Mouse (Mus musculus) CH12.LX (cell line): ENCODE results near the gene Sem1. TPM values are rescaled to one million over a fixed set of nuclear protein-coding genes. Genes with fewer than 3 reads are reported as not detected.

ENCODE experiments used
- DNase-seq: peaks from one replicate; pipeline ENCODE4 v3.0.0-alpha.2; 2013; ENCODE audit errors: extremely low read depth
- H3K27ac ChIP-seq: 2 replicates; pipeline ENCODE4 v1.5.1; 2012; ENCODE audit warnings: low read depth, mild to moderate bottlenecking, control low read depth, moderate library complexity; ENCODE audit not compliant: insufficient read depth
- H3K27me3 ChIP-seq: replicated peaks from 2 replicates; pipeline ENCODE3; 2012; ENCODE audit warnings: inconsistent platforms
- H3K36me3 ChIP-seq, 2 experiments: replicated peaks in 1 of 2; 2 replicates each; pipeline versions ENCODE3 to v1.6.1; 2012; ENCODE audit warnings: inconsistent platforms in 1 of 2, low read length in 1 of 2, mild to moderate bottlenecking in 1 of 2, mixed read lengths in 1 of 2, moderate library complexity in 1 of 2; ENCODE audit not compliant: control insufficient read depth in 1 of 2, insufficient read depth in 1 of 2
- H3K4me1 ChIP-seq, 2 experiments: 2 replicates each; pipeline ENCODE4 v1.6.1; 2012; ENCODE audit warnings: inconsistent platforms in 1 of 2, moderate library complexity in 1 of 2; ENCODE audit not compliant: insufficient read depth in 2 of 2, control insufficient read depth in 1 of 2
- H3K4me2 ChIP-seq: 2 replicates; pipeline ENCODE4 v1.6.1; 2012; ENCODE audit warnings: low read depth, mild to moderate bottlenecking, control low read depth; ENCODE audit not compliant: poor library complexity, insufficient read depth, severe bottlenecking
- H3K4me3 ChIP-seq, 3 experiments: fragments of 150-350 bp in 1 of 3; sonication (generic) in 1 of 3; replicated peaks in 1 of 3; 2 replicates each; pipeline versions ENCODE3 to v1.5.1; 2011 to 2012; ENCODE audit warnings: low read depth in 2 of 3, low read length in 2 of 3, mild to moderate bottlenecking in 2 of 3, moderate library complexity in 2 of 3, control low read depth in 1 of 3, improper control_type of control experiment in 1 of 3, inconsistent platforms in 1 of 3, mixed read lengths in 1 of 3; ENCODE audit not compliant: poor library complexity in 1 of 3
- H3K79me2 ChIP-seq: replicated peaks from 2 replicates; pipeline ENCODE4 v1.6.1; 2012; ENCODE audit warnings: mild to moderate bottlenecking, moderate library complexity; ENCODE audit not compliant: control insufficient read depth, poor library complexity, insufficient read depth, severe bottlenecking; ENCODE audit errors: extremely low read depth
- H3K9ac ChIP-seq: 2 replicates; pipeline ENCODE4 v1.6.1; 2012; ENCODE audit warnings: low read depth, mild to moderate bottlenecking, control low read depth, moderate library complexity; ENCODE audit not compliant: insufficient read depth
- H3K9me3 ChIP-seq: replicated peaks from 2 replicates; pipeline ENCODE3; 2012; ENCODE audit warnings: low read length, inconsistent platforms, mixed read lengths
- BHLHE40 ChIP-seq: IDR thresholded peaks from 2 replicates; pipeline ENCODE4 v1.6.1; 2011; ENCODE audit warnings: mild to moderate bottlenecking, low read depth, low read length, improper control_type of control experiment
- CHD1 ChIP-seq: IDR thresholded peaks from 2 replicates; pipeline ENCODE4 v1.6.1; 2012; ENCODE audit warnings: low read depth, low read length, improper control_type of control experiment, inconsistent platforms
- EP300 ChIP-seq: IDR thresholded peaks from 2 replicates; pipeline ENCODE4 v1.6.1; 2011; ENCODE audit warnings: low read length, improper control_type of control experiment
- ETS1 ChIP-seq: conservative IDR thresholded peaks from 2 replicates; pipeline ENCODE4 v1.6.1; 2012; ENCODE audit warnings: low read depth, mild to moderate bottlenecking, inconsistent platforms, low read length, improper control_type of control experiment, moderate library complexity
- GABPA ChIP-seq: IDR thresholded peaks from 2 replicates; pipeline ENCODE4 v1.6.1; 2012; ENCODE audit warnings: low read depth, low read length, improper control_type of control experiment, inconsistent platforms; ENCODE audit not compliant: insufficient replicate concordance
- JUN ChIP-seq: IDR thresholded peaks from 2 replicates; pipeline ENCODE4 v1.6.1; 2011; ENCODE audit warnings: low read depth, mild to moderate bottlenecking, low read length, improper control_type of control experiment, moderate library complexity; ENCODE audit not compliant: insufficient read depth
- MAFK ChIP-seq: IDR thresholded peaks from 2 replicates; pipeline ENCODE4 v1.6.1; 2011; ENCODE audit warnings: low read length, improper control_type of control experiment; ENCODE audit not compliant: insufficient replicate concordance
- MEF2A ChIP-seq: IDR thresholded peaks from 2 replicates; pipeline ENCODE4 v1.6.1; 2014; ENCODE audit warnings: low read depth, mild to moderate bottlenecking, inconsistent platforms, low read length, improper control_type of control experiment, borderline replicate concordance
- MYC ChIP-seq: IDR thresholded peaks from 2 replicates; pipeline ENCODE4 v1.6.1; 2011; ENCODE audit warnings: low read depth, mild to moderate bottlenecking, improper control_type of control experiment, low read length
- NELFE ChIP-seq: IDR thresholded peaks from 2 replicates; pipeline ENCODE4 v1.6.1; 2011; ENCODE audit warnings: low read depth, low read length, improper control_type of control experiment
- NRF1 ChIP-seq: IDR thresholded peaks from 2 replicates; pipeline ENCODE4 v1.6.1; 2014; ENCODE audit warnings: low read depth, mild to moderate bottlenecking, inconsistent platforms, low read length, improper control_type of control experiment, moderate library complexity
- PAX5 ChIP-seq: IDR thresholded peaks from 2 replicates; pipeline ENCODE4 v1.6.1; 2012; ENCODE audit warnings: low read length, inconsistent platforms, mixed read lengths
- POLR2A ChIP-seq: IDR thresholded peaks from 2 replicates; pipeline ENCODE4 v1.6.1; 2011; ENCODE audit warnings: low read depth, mild to moderate bottlenecking, improper control_type of control experiment, low read length
- RCOR1 ChIP-seq: conservative IDR thresholded peaks from 2 replicates; pipeline ENCODE4 v1.6.1; 2012; ENCODE audit warnings: low read depth, mild to moderate bottlenecking, inconsistent platforms, low read length, improper control_type of control experiment
- SIN3A ChIP-seq: IDR thresholded peaks from 2 replicates; pipeline ENCODE4 v1.6.1; 2012; ENCODE audit warnings: low read length, improper control_type of control experiment, inconsistent platforms
- TBP ChIP-seq: conservative IDR thresholded peaks from 2 replicates; pipeline ENCODE4 v1.6.1; 2011; ENCODE audit warnings: low read depth, low read length, improper control_type of control experiment
- UBTF ChIP-seq: IDR thresholded peaks from 2 replicates; pipeline ENCODE4 v1.6.1; 2012; ENCODE audit warnings: low read depth, mild to moderate bottlenecking, inconsistent platforms, low read length, improper control_type of control experiment, moderate library complexity
- USF1 ChIP-seq: IDR thresholded peaks from 2 replicates; pipeline ENCODE4 v1.6.1; 2014; ENCODE audit warnings: low read depth, mild to moderate bottlenecking, inconsistent platforms, low read length, improper control_type of control experiment
- ZC3H11A ChIP-seq: IDR thresholded peaks from 2 replicates; pipeline ENCODE4 v1.6.1; 2012; ENCODE audit warnings: low read depth, mild to moderate bottlenecking, inconsistent platforms, low read length, improper control_type of control experiment
- ZNF384 ChIP-seq: IDR thresholded peaks from 2 replicates; pipeline ENCODE4 v1.6.1; 2012; ENCODE audit warnings: low read depth, low read length, improper control_type of control experiment, inconsistent platforms
- dilution Hi-C: fragments of 300-500 bp; cut with MboI; formaldehyde crosslinking; loops from 2 replicates; pipeline ENCODE4 v1.14.3; 2020; ENCODE audit warnings: low sequenced_read_pairs; ENCODE audit not compliant: extremely low pct_unique_long_range_greater_than_20kb, extremely low pct_ligation_motif_present
- in situ Hi-C: fragments of 300-500 bp; cut with MboI; formaldehyde crosslinking; loops from 3 replicates; pipeline ENCODE4 v1.14.3; 2019; ENCODE audit warnings: low sequenced_read_pairs, low pct_ligation_motif_present, low pct_unique_long_range_greater_than_20kb, mixed read lengths
- polyA plus RNA-seq: library from polyadenylated mRNA; unstranded; fragments of >175 nt; gene quantifications from 2 replicates; pipeline ENCODE4 v1.2.1, GENCODE M21; 2012; ENCODE audit warnings: low read depth; ENCODE audit not compliant: insufficient read length
- total RNA-seq, 2 experiments: library from RNA; depleted of rRNA; stranded (reverse); fragments of 300-350 nt in 1 of 2; fragments of >200 nt in 1 of 2; gene quantifications; 2 replicates each; pipeline ENCODE4 v1.2.3; 2012 to 2014

Sem1 gene
- total and polyA plus RNA-seq, 3 experiments, result 149 to 195 (median 163) TPM

- Histone ChIP-seq H3K79me2 (no peaks in the 10 kb centered on the region), H3K27ac (no peak overlapping the region), H3K4me3 (no peak overlapping the region), H3K36me3 (no peaks in the 10 kb centered on the region), H3K27me3 (no peaks in the 10 kb centered on the region), H3K4me1 (no peaks in the 10 kb centered on the region), H3K9ac (no peak overlapping the region), H3K9me3 (no peaks in the 10 kb centered on the region), H3K4me2 (no peak overlapping the region)
- DNase-seq, result no peak
- dilution Hi-C loops, result no loop called here
- TF ChIP-seq NELFE, result no peak
- TF ChIP-seq SIN3A, result no peak
- no peak for TF ChIP-seq MYC
- TF ChIP-seq TBP, result no peak
- TF ChIP-seq POLR2A, result no peak
- no peak for TF ChIP-seq CHD1
- TF ChIP-seq PAX5, result no peak
- in situ Hi-C loops, result no loop called here
Observed at GRCm38 (mm10) chr6:6547997-6548396, 30.5 kb downstream of the Sem1 start.

DNA sequence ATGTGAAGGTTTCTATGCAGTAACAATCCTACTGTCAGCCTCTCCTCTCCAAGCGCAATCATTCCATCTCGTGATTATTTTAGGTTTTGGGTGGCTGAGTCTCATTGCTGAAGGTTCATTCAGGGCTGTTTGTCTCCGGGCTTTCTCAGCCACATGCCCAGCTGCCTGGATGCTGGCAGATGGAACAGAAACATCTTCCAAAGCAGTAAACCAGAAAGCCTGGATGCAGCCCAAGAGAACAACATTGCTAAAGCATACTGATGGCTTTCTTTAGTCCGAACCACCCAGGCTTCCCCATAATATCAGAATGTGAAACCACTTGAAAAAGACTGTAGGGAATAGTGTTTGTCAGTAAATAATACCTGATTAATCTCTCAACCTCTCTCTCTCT lies 34.2 kb downstream of the Sem1 start:
- Histone ChIP-seq H3K4me3 (no peak overlapping the region), H3K27ac (no peak overlapping the region), H3K9ac (no peak overlapping the region), H3K9me3 (no peaks in the 10 kb centered on the region), H3K27me3 (no peaks in the 10 kb centered on the region), H3K79me2 (no peaks in the 10 kb centered on the region), H3K4me1 (peaks cover 2 to 6% of the 10 kb centered on the region in 2 experiments; a peak in 1 of 4 replicates), H3K4me2 (no peak overlapping the region), H3K36me3 (no peaks in the 10 kb centered on the region)
- TF ChIP-seq ZC3H11A (no peak), USF1 (no peak), MAFK (no peak), PAX5 (no peak), RCOR1 (no peak), NRF1 (no peak), MEF2A (no peak), BHLHE40 (no peak), TBP (no peak), NELFE (no peak), GABPA (no peak), MYC (no peak), JUN (no peak), ETS1 (no peak), ZNF384 (no peak), UBTF (no peak), EP300 (no peak)
- in situ Hi-C loops (no loop called here), dilution Hi-C loops (no loop called here)
- no peak for DNase-seq
